Mouse (Mus musculus) kidney, adult 2 months (tissue): ENCODE results near the gene Acsl1.

Experiments
- CTCF ChIP-seq: fragments of 200-500 bp; conservative IDR thresholded peaks from 2 replicates; pipeline ENCODE4 v1.5.1; 2011; ENCODE audit warnings: low read depth, mild to moderate bottlenecking, control low read depth, low read length, moderate library complexity, mixed read lengths; ENCODE audit not compliant: insufficient read depth, insufficient read length
- POLR2A ChIP-seq: fragments of 200-500 bp; IDR thresholded peaks from one replicate; pipeline ENCODE4 v1.6.1; 2011; ENCODE audit warnings: low read depth, low read length, control low read depth

- TF ChIP-seq CTCF (no peak), POLR2A (no peak)
Observed at GRCm38 (mm10) chr8:46567946-46568345, 97.1 kb downstream of the Acsl1 start.
